Mouse (Mus musculus): ENCODE data around the gene Agmat.
A peak's percentile ranks its signal among the peaks of the same experiment; 100 is the strongest.

Agmat gene

DNA sequence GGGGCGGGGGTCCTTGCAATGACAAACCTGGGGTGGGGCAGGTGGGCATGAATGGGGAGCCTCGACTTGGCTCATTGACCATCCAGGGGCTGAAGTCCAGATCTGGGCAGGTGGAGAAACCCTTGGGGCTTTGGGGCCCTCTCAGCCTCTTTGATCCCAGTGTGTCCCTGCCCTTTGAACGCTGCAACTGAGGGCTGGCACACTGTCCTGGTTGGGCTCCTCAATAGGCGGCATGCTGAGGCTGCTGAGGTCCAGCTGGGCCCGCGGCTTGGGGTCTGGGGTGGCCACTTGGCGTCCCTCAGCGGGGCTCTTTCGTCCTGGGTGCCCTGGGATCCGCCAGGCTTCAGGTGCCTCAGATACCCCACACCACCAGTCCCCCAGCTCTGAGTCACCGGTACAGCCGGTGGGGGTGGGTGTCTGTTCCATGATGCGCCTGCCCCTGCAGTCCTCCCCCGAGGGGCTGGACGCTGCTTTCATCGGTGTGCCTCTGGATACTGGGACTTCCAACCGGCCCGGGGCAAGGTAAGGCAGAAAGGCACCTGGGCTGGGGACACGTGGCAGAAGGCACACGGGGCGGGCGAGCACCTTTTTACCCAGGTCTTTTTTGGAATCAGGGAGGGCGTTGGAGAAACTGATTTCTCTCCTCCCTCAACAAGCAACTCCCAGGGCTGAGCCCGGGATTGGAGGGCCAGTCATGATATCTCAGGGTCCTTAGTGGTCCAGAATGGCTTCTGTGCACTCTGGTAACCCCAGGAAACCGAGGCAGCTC is at the start of gene Agmat:
Agmat (plus strand) TSS at position 95 of the 769 bp plus-strand sequence.
- DNase-seq (ENCODE audit: low read depth, low spot score): no peak

DNA sequence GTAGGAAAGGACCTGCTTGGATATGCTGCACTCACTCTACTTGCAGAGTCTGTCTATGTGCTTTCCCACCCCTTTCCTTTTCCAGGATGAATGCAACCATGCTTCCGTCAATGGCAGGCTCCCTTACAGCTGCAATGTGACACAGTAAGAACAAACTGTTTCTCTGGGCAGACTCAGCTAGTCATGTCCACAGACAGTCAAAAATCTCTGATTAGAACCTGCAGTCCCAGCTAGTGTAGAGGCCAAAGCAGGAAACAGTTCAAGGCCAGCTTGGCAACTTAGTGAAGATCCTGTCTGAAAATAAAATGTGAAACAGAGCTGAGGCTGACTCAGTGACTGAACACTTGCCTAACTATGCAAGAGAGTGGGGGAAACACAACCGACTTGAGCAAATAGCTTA is 41.8 kb upstream of the Agmat start:
- no peak for DNase-seq (ENCODE audit: low read depth, low spot score)

DNA sequence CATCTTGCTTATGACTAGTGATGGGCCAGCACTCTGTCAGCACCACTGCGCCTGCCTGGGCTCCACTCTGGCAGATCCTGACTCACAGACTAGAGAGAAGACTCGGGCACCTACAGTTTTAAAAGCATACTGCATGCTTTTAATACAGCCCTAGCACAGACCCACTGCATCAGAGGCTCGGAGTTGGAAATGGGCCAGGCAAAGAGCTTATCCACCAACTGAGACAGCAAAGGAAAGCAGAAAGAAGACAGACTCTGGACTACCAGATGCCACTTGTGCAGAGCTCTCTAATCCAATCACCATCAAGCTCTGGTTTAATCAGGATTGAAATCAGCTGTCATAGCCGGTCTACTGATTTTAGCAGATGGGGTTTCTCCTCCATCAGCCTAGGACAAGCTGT is 41.1 kb upstream of the Agmat start:
- DNase-seq (ENCODE audit: low read depth, low spot score): peak; percentile 36

DNA sequence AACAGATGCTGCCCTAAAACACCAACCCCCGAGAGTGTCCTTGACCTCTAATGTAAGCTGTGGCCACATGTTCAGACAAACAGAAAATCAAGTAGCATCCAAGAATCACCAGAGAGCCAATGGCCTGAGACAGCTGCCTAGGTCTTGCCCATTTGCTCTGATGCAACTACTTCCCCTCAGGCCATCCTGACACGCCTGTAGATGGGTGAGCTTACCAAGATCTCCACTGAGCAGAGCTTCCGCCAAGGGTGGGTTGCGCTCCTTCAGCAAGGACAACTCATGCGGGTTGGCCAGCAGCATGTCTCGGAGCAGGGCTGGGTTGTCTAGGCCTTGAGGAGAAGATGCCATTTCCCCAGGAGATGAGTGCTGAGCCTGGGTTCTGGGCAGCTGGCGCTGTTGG is 38.5 kb upstream of the Agmat start:
- DNase-seq (ENCODE audit: low read depth, low spot score): no peak

DNA sequence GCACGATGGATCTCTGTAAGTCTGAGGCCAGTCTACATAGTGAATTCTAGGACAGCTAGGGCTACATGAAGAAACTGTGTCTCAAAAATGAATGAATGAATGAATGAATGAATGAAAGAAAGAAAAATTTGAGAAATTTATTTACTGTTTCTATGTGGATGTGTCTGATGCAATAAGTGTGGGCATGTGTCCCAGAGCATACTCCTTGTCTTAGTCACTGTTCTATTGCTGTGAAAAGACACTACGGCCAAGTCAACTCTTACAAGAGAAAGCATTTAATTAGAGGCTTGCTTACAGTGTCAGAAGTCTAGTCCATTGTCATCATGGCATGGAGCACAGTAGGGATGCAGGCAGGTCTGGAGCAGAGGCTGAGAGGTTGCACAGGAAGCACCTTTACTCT is 37.5 kb upstream of the Agmat start:
- no peak for DNase-seq (ENCODE audit: low read depth, low spot score)

DNA sequence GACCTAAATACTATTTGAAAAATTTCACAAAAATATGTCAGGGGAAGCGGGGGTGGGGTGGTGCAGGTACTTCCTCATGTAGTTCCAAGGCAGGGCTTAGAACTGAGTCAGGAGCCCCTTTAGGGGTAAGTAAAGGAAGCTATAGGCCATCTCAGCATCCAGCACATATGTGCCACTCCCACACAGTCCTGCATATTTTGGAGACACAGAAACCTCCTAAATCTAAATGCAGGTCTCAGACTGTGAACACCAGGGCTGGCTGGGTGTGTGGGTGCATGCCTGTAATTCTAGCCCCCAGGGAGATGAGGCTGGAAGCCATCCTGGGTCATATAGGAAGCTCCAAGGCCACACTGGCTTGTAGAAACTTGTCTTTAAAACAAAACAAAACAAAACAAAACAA is 35.2 kb upstream of the Agmat start:
- no peak for DNase-seq (ENCODE audit: low read depth, low spot score)

DNA sequence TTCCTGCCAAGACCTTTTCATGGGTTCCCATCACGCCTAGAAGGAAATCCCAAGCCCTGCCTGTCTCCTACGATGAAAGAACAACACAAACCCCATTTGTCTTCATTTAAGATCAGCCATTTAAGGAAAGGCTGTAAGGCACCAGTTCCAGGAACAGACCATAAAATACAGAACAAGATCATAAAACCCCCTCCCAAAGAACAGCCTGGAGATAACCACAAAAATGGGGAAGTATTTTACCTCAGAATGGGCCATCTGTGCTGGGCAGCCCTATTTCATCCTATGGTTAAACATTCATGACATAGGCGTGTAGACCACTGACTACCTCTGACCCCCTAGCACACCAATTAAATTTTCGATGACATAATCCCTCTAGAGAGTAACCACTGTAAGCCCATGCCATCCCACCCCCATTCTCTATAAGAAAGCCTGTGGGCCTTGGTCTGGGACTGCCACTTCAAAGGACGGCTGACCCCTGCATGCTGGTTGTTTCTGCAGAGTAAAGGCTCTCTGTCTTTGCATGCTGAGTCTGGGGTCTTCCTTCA is 32.8 kb upstream of the Agmat start:
- DNase-seq (ENCODE audit: low read depth, low spot score): no peak

DNA sequence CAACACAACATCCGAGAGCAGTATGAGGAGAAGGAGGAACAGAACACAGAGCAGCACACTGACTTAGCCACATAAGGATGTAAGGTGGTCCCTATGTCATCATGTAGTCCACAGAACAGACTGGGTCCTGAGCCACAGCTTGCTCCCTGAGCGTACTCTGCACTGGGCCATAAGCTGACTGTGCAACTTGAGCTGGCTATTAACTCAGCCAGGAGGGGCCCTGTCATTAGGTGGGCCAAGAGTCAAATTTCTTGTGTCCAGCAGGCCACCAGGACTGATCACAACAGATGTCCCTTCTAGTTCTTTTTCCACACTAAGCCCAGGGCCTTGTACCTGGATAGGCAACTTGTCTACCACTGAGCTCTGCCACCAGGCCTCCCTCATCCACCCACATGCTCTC is 31.4 kb upstream of the Agmat start:
- no peak for DNase-seq (ENCODE audit: low read depth, low spot score)

DNA sequence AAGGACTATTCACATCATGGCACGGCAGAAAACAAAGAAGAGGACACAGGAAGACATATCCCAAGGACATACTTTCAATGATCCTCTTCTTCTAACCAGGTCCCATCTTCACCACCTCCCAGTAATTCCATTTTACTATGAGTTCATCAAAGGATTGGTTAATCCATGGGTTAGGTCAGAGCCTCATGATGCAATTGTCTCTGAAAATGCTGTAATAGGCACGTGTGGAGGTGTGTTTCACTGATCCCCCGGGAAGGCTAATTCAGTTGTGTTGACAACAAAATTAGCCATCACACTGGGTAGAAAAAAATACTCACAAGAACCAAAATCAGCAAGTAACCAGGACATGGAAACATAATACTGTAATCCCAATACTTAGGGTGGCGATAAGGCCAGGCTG is 28.8 kb upstream of the Agmat start:
- no peak for DNase-seq (ENCODE audit: low read depth, low spot score)

DNA sequence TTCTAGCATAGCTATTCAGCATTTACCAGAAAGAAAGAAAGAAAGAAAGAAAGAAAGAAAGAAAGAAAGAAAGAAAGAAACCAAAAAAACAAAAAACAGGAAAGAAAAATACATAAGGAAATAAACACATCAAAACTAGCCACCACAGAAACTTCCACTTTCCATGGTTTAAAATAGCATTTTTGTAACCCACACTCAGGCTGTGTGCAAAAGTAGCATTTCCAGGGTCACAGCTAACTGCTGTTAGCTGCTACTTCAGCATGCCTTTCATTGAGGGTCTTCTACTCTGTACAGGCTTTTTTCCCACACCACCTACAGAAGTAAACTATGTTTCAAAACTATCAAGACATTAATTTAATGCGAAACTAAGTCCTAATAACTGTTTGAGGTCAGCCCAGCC is 27.2 kb upstream of the Agmat start:
- DNase-seq (ENCODE audit: low read depth, low spot score): no peak

DNA sequence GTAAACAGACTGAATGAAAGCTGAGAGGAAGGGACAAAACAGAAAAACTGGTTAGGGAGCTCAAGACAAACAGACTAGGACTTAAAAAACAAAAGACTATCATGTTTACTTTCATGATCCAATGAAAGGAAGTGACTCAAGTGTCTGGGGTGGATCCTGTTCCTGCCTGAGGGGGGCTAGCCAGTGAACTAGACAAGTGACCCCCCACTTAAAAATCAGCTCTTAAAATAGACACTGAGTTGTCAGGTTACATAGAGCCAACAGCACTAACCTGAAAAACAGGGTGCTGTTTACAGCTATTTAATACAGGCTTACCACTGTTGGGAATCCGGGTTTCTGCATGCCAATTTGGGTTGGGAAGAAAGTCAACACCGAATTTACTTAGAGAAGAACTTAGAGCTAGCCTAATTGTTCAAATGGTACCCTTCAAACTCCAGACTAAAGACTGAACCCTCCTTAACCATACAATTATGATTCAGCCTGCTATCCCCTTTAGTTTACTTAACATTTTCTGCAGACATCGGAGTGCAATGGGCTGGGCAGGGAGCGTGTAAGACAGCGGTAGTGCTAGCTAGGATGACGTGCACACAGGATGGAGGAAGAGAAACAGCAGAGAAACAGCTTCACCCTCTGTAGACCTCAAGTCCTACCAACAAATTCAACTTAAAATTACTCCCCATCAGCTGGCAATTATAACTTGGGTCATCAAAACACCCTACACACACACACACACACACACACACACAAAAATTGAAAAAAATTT is 25.5 kb upstream of the Agmat start:
- DNase-seq (ENCODE audit: low read depth, low spot score): no peak

DNA sequence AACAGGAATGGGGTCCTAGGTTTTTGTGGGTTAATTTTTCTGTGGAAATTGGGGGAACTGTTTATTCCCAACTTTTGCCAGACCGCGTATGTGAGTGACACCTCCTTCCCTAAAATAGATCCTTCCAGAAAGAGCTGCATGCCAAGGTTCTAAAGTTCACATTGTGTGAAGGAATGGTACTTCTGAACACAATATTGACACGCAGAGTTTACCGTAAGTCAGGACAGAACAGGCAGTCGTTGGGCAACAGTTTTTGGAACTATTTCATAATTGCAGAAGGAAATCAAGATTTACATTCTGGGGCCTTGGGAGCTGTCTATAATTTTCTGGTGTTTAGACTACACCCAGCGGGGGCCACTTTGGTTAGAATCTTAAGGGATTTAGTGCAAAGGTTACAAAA is 24.5 kb upstream of the Agmat start:
- no peak for DNase-seq (ENCODE audit: low read depth, low spot score)

DNA sequence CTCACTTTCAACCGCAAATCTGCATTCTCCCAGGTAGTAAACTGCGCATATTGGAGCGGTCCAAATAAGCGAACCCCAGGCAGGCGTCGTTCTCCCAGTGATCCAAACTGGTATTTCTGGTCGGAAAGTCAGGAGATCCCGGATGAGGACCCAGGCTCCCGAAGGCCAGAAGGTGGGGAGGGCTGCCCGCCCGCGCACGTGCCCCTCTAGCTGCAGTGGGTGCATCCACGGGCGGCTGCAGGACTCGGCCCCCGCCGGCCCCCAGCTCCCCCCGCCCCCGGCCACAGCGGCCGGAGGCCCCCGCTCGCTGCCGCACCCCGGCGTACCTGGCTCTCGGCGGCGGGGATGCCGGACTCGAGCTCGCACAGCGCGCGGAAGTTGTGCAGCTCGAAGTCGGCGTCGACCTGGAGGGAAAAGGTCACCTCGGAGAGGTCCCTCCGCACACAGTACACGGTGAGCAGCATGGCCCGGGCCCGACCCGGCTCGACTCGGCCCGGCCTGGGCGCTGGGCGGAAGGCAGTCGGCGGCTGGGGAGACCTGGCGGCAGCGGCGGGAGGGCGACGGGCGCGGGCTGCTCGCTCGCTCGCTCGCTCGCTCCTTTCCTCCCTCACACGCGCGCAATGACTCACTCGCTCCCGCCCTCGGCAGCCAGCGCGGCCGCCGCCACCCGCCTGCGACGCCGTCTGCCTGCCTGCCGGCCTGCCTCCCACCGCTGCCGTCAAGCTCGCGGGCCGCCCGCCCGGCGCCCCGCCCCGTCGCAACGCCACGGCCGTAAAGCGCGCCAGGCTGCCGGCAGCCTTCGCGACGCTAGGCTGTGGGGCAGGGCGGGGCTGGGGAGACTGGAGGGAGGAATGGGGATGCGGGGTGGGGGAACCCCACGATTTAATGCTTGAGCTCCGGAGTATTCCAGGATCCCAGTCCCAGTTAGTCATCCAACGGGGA is 23.5 kb upstream of the Agmat start, which contains the start of gene Ddi2:
Ddi2 (minus strand) TSS at position 689 of the 942 bp plus-strand sequence.
- peak; percentile 77 for DNase-seq (ENCODE audit: low read depth, low spot score)

DNA sequence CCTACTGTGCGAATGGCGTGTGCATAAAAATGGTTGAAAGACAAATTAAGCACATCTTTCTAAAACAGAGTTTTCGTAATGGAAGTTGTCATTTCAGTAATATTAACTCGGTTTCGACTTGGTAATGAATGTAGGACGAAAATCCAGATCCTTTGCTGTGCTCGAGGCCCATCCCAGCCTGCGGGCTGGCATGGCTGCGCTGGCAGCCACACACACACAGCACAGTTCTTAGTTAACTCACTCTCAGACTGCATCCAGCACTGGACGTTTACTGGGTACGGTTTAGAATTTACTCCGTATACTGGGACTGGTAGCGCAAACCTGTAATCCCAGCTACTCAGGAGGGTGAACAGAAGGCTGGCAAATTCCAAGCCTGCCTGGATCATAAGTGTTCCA is 22.8 kb upstream of the Agmat start:
- no peak for DNase-seq (ENCODE audit: low read depth, low spot score)

DNA sequence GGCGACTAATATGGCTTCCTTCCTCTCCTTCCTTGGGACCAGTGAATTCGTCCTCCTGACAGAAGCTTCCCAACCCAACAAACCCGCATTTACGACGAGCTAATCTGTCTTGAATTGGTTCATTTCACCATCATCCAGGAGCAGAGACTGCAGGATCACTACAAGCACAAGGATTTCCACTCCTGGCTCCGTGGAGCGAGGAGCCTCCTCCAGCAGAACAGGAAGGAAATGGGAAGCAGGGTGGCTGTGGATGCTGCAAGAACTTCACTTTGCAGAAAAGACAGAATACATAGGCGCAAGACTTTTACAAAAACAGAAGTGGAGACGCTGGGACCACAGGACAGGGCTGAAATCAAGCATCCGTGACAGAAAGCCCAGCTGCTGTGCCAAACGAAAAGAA is 21.9 kb upstream of the Agmat start:
- no peak for DNase-seq (ENCODE audit: low read depth, low spot score)

DNA sequence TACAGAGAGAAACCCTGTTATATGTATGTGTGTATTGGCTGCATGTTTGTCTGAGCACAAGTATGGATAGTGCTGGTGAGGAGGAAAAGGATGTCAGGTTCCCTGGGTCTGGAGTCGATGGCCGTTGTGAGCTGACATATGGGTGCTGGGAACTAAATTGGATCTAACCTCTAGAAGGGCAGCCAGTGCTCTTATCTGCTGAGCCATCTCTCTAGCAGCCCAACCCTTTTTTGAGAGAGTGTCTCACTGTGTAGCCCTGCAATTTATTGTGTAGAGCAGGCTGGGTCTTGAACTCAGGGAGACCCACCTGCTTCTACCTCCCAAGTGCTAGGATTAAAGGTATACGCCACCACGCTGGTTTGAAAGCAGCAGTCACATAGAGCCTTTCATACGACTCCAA is 21.2 kb upstream of the Agmat start:
- DNase-seq (ENCODE audit: low read depth, low spot score): no peak

DNA sequence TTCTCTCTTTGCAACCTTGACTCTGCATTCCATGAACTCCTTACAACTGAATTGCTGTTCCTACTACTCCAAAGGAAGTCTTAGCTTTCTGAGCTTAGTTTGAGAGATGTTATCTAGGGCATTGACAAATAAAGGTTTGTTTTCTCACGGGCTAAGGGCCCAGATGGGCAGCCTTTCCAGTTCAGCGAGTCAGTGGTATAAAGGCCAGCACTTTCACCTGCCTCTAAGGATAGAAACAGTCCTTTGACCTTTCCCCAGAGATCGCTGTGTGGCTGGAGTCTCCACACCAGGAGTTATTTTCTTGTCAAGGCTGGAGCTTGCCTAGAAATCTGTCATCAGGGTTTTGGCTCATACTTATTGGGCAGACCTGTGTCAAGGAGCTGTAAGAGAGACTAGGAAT is 20.7 kb upstream of the Agmat start:
- no peak for DNase-seq (ENCODE audit: low read depth, low spot score)

DNA sequence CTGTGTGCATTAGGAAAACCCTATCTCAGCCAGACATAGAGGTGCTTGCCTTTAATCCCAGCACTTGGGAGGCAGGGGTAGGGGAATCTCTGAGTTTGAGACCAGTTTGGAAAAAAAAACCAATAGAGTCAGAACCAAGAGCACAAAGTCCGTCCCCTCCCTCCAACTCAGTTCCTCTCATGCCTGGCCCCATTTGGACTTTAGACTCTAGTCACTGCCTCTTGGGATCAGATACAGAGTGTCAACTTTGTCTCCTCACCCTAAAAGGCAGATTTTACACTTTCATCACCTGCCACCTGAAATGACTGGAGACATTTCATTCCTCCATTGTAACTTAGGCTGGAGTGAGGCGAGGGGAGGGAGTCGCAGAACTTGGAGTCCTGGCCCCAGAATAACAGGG is 17.2 kb upstream of the Agmat start:
- no peak for DNase-seq (ENCODE audit: low read depth, low spot score)

DNA sequence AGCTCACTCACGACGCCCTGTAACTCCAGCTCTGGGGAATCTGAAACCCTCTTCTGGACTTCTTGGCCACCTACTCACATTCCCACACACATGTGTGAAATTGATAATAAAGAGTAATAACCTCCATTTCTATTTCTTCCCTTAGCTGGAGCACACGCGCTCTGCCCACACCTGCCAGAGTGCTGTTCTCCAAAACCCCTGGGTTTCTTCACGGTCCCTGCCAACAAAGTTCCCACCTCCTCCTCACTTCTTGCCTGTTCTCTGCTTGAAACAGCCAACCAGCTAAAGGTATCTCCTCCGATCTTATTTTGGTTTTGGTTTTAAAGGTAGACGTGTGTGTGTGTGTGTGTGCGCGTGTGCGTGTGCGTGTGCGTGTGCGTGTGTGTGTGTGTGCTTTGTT is 16.1 kb upstream of the Agmat start:
- no peak for DNase-seq (ENCODE audit: low read depth, low spot score)

DNA sequence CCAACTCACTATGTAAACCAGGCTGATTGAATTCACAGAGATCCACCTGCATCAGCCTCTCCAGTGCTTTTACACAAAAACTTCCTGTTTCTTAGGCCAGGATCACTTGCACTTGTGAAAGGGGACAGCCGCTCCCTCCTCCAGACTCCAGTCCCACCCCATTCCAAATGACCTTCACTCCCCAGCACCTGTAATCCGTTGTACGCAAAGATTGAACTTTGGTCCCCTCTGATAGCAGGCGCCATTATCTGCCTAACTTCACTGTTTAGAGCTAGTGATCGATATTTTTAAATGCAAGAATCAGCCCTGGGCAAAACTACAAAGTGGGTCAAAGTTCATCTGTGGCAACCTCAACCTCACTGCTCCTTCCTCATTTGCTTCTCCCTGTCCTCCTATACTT is 14.7 kb upstream of the Agmat start:
- DNase-seq (ENCODE audit: low read depth, low spot score): no peak

DNA sequence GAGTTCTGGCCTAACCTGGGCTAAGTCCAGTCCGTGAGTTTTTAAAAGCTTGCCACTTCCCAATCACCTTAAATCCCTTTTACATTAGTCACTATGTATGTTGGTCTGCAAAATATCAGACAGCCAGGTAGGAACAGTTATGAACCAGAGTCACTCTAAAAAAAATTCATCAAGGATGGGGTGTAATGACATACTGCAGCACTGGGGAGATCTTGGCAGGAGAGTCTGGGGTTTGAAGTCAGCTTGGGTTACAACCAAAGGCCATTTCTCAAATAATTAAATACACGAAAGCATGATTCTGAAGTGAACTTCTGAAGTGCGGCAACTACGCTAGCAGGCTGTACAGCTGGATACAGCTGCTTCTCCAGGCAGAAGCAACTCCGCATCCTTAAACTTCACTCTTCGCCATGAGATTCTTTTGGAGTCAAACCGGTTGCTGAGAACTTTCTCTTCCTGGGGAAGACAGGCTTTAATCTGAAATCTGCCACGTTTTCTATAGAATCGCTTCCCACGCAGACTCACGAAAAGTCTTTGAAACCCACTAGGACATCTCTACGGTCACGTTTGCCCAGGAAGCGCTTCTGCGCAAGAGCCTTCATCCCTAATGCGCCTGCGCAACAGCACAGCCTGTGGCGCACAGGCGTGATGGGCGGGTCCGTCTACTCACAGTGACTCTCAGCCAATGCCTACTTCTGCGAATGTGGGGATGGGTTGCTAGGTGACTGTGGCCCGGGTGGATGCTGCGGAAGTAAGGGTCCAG is 11.8 kb upstream of the Agmat start:
- peak; percentile 86 for DNase-seq (ENCODE audit: low read depth, low spot score)
